Mouse (Mus musculus) lung, postnatal 0 days (tissue): ENCODE data around the gene Rln3.

Experiments used
- CTCF ChIP-seq: IDR thresholded peaks from 2 replicates; pipeline ENCODE4 v1.5.1; 2016; ENCODE audit warnings: antibody characterized with exemption, mild to moderate bottlenecking
- EP300 ChIP-seq: IDR thresholded peaks from 2 replicates; pipeline ENCODE4 v1.6.1; 2016; ENCODE audit warnings: antibody characterized with exemption, mild to moderate bottlenecking, control low read depth

GRCm38 (mm10) chr8:84065037-84065436 lies 20.2 kb upstream of the Rln3 start, which contains the start of gene Gm10643:
- TF ChIP-seq EP300 (no peak), CTCF (no peak)
